Mouse (Mus musculus) liver, embryonic 14.5 days (tissue): ENCODE results near the gene Omp.

ENCODE experiments used
- CTCF ChIP-seq: IDR thresholded peaks from 2 replicates; pipeline ENCODE4 v1.5.1; 2016; ENCODE audit warnings: antibody characterized with exemption, low read depth, control low read depth
- EP300 ChIP-seq: IDR thresholded peaks from 2 replicates; pipeline ENCODE4 v1.6.1; 2016; ENCODE audit warnings: antibody characterized with exemption, low read depth

GRCm38 (mm10) chr7:98145402-98145801, at the start of gene Omp:
- TF ChIP-seq CTCF, result no peak
- TF ChIP-seq EP300, result no peak
